Mouse (Mus musculus): ENCODE measurements around the gene Xrcc6.

- TF ChIP-seq POLR2A (IDR thresholded peaks at IDR 0.05; ENCODE audit: low read depth, low read length) = no peak
- no peak for TF ChIP-seq CTCF (IDR thresholded peaks at IDR 0.05; ENCODE audit: extremely low read depth, insufficient read length, insufficient replicate concordance, low read depth, low read length)
These were observed 35.0 kb downstream of the Xrcc6 start for GRCm38 (mm10) chr15:82022535-82023088.

Measured in small intestine, adult 2 months (tissue).